In the genomic region with DNA sequence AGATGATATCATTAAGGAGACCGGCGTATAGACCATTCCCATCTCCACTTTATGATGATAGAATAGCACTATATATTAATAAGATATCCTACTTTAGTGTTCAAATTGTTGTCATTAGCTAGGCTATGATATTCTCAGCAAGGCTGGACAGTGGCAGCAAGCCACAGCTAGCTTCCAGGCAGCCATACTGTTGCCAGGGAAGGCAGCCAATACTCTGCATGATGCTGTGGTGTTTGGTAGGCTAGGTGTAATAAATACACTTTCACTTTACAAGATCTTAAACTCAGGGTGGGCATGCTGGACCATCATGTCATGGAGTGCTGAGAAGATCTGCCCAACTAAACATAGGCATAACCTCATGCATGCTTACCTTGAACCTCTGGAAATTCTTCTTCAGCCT, we compare ENCODE assay signal across 22 mouse cellular contexts.
DNase-seq lines count a peak whose midpoint lies in the region.
"Had no signal": no experiment of that assay in that cellular context is flagged by ENCODE, and none has a peak within 500 bp of the region (broad histone marks: within the 10 kb centered on the region; RNA-seq: fewer than 3 reads in every experiment).

No protein-coding gene starts in this region.

- intact Hi-C loops in heart, postnatal 14 days (cut with DNase I) = no loop called here

- peak; percentile 79 to 86 for DNase-seq in cerebellum, postnatal 14 days
- DNase-seq in cerebellum, adult 11 months = no peak
- DNase-seq in heart, adult 18-20 months = peak; percentile 14 to 23
- no peak for DNase-seq in heart, adult 9 months (ENCODE audit: low spot score in 2 of 2)
- DNase-seq in heart, postnatal 14 days = peak; percentile 19 to 35
- no peak for DNase-seq in heart, embryonic 10.5 days (ENCODE audit: low spot score)
- DNase-seq: adrenal gland, adult 2 months; adrenal gland, postnatal 14 days; cerebellum, adult 9-10 months; embryo, embryonic 11 days; gastrocnemius, postnatal 25 days; kidney, adult 18-20 months; kidney, adult 9 months had no signal

- no peaks in the 10 kb centered on the region for H3K9me3 ChIP-seq in heart, embryonic 10.5 days
- H3K9me3 ChIP-seq: embryonic facial prominence, embryonic 10.5 days; embryonic facial prominence, embryonic 13.5 days; forebrain, embryonic 12.5 days; forebrain, embryonic 15.5 days; heart, embryonic 12.5 days; heart, embryonic 15.5 days had no signal

- 94% methylated on average over 2 of the region's 2 CpGs for WGBS in heart, embryonic 10.5 days

- no peak overlapping the region for H3K4me3 ChIP-seq in heart, embryonic 10.5 days
- H3K4me3 ChIP-seq: embryonic facial prominence, embryonic 10.5 days; embryonic facial prominence, embryonic 13.5 days; erythroblast, embryonic 14.5 days; forebrain, embryonic 12.5 days; forebrain, embryonic 15.5 days; heart, embryonic 12.5 days; heart, embryonic 15.5 days had no signal

- H3K4me1 ChIP-seq in heart, embryonic 10.5 days = no peaks in the 10 kb centered on the region
- H3K4me1 ChIP-seq: embryonic facial prominence, embryonic 10.5 days; embryonic facial prominence, embryonic 13.5 days; forebrain, embryonic 12.5 days; forebrain, embryonic 15.5 days; heart, embryonic 15.5 days had no signal

- no peak overlapping the region for H3K27ac ChIP-seq in heart, embryonic 10.5 days
- H3K27ac ChIP-seq: embryonic facial prominence, embryonic 10.5 days; embryonic facial prominence, embryonic 13.5 days; forebrain, embryonic 12.5 days; forebrain, embryonic 15.5 days; heart, embryonic 15.5 days; hindbrain, embryonic 14.5 days; hindbrain, postnatal 0 days had no signal

- no peaks in the 10 kb centered on the region for H3K27me3 ChIP-seq in heart, embryonic 10.5 days (ENCODE audit: insufficient read depth, poor library complexity, severe bottlenecking)
- H3K27me3 ChIP-seq: embryonic facial prominence, embryonic 13.5 days; forebrain, embryonic 12.5 days; forebrain, embryonic 15.5 days; heart, embryonic 12.5 days; heart, embryonic 15.5 days had no signal

- H3K36me3 ChIP-seq in heart, embryonic 10.5 days = no peaks in the 10 kb centered on the region
- H3K36me3 ChIP-seq: embryonic facial prominence, embryonic 10.5 days; embryonic facial prominence, embryonic 13.5 days; forebrain, embryonic 12.5 days; forebrain, embryonic 15.5 days; heart, embryonic 12.5 days; heart, embryonic 15.5 days had no signal

Comparison
In these comparisons a context has a peak if more than half of its experiments do, and no peak if none do; other contexts are left out.
1. DNase-seq: peak in cerebellum, postnatal 14 days (2 of 2), heart, adult 18-20 months (2 of 2) and heart, postnatal 14 days (2 of 2); none in cerebellum, adult 11 months (single experiment), heart, adult 9 months (0 of 2) and heart, embryonic 10.5 days (single experiment).